Mouse (Mus musculus): ENCODE data around the gene Psen2. TPM values are rescaled to one million over a fixed set of nuclear protein-coding genes. Genes with fewer than 3 reads are reported as not detected.

Gene Psen2
- polyA plus RNA-seq, 3 experiments from 2014 or later = 83.5 to 124 (median 120) TPM

DNA sequence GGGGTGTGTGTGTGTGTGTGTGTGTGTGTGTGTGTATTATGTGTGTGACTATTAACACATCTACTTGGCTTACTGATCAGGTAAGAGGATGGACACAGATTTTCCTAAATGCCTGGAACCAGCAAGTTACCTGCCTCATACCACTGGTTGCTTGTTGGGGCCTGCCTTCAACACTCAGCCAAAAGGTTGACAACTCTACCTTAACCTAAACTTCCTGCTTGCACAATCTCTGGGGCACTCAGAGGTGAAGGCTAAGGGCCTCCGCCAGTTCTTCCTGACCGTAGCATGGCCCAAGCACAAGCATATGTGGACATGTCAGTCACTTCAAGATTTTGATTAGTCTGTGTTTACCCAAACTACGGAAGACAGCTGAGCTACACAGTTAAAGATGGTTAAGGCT is 65.3 kb downstream of the Psen2 start:
- ATAC-seq = no peak

- ATAC-seq = no peak
Measured at GRCm38 (mm10) chr1:180196508-180196907, 66.7 kb downstream of the Psen2 start.

- peak; percentile 91 for ATAC-seq
Measured at GRCm38 (mm10) chr1:180195703-180196381, 67.4 kb downstream of the Psen2 start.

DNA sequence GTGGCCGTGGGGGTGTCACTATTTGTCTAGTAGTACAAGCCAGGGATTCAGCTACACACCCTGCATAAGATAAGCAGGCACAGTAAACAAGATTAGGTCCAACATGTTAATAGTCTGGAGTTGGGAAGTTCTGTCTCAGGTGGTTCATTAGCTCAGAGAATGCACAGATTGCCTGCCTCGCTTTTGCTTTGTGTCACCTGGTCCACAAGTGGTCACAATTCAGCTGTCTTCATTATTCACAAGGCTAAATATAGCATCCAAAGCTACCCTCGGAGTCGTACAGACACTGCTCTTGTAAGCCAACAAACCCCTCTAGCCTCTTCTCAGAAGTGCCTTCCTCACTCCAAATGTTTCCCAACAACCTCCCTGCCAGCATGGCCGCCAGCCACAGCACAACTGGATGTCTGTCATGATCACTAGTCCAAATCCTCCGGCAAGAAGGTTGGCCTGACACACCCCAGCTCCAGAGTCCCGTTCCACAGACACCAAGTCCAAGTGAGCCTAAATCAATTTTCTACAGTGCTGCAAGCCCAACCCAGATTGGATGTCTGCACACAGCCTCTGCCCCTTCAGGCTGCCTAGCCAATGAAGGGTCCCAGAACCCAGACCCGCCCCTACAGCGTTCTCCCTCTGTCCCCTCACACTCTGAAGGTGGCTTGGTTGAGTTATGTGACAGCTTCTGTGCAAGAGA is 68.3 kb downstream of the Psen2 start:
- ATAC-seq = no peak

- no peak for ATAC-seq
Measured at GRCm38 (mm10) chr1:180194048-180194447, 69.2 kb downstream of the Psen2 start.

- no peak for ATAC-seq
Measured at GRCm38 (mm10) chr1:180193391-180193935, 69.8 kb downstream of the Psen2 start.

- ATAC-seq = no peak
Measured at GRCm38 (mm10) chr1:180192866-180193265, 70.4 kb downstream of the Psen2 start.

GRCm38 (mm10) chr1:180191651-180192220 is 71.5 kb downstream of the Psen2 start:
- no peak for ATAC-seq

GRCm38 (mm10) chr1:180191112-180191511 is 72.1 kb downstream of the Psen2 start:
- ATAC-seq = no peak

GRCm38 (mm10) chr1:180188951-180189350 is 74.3 kb downstream of the Psen2 start:
- no peak for ATAC-seq

- no peak for ATAC-seq
Measured at GRCm38 (mm10) chr1:180186371-180186770, 76.9 kb downstream of the Psen2 start.

DNA sequence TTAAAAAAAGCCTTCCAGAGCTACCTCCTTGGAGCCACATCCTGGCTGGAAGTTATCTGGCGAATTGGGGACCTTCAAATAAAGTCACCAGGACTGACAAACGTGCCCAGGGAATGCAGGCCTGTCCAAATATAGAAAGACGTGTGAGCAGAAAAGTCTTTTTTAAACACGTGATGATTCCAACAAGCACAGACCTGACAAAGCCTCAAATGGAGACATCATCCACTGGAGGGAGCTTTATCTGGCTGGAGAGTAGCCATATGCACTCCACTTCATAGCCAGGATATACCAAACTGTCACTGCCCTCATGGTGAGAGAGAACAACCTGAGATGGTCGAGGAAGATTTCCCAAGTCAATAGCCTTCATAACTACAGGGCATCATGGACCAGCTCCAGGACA is 77.4 kb downstream of the Psen2 start:
- no peak for ATAC-seq

GRCm38 (mm10) chr1:180184768-180185167 is 78.5 kb downstream of the Psen2 start:
- ATAC-seq = no peak

DNA sequence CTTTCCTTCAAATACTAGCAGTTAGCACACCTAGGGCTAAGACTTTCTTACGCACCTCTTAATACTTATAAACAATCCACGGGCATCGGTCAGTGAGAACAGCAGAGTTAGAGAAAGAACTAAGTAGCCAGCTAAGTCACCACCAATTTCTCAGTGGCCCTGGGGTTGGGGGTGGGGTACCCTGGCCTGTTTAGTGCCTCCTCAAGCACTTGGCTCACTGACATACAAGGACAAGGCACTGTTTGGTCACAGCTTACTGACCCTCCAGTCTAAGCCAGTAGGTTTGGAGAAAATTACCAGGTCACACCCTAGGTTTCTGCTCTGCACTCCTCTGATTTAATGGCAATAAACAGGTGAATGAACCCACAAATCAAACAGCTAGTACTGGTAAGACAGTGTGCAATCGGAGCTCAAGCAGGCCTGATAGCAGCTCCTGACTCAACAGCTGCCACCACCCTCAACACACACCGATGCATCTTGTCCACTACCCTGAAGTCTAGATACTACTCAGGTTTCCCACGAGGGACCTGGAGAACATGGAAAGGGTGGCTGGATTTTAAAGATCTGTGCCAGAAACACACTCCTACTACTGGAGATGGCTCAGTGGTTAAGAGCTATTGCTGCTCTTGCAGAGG is 79.6 kb downstream of the Psen2 start:
- ATAC-seq = no peak

GRCm38 (mm10) chr1:180182731-180183130 is 80.5 kb downstream of the Psen2 start:
- ATAC-seq = no peak

- ATAC-seq = no peak
Measured at GRCm38 (mm10) chr1:180181966-180182319, 81.3 kb downstream of the Psen2 start.

- ATAC-seq = no peak
Measured at GRCm38 (mm10) chr1:180181304-180181965, 81.8 kb downstream of the Psen2 start.

DNA sequence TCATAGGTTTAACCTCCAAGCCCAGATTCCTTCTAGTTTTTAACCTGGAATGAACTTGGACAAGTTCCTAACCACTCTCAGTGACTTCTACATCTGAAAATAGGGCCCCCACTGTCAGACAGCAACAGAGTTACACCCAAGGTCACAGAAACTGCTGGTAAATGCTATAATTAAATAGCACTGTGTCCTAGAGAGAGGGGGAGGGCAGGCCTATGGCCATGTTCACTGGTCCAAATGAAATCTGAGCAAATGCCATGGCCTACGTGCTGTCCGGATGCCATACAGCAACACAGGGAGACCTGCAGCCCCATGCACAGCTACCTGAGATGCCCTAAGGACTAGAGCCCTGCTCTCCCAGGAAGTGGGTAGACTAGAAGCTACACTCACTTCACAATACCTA is 83.4 kb downstream of the Psen2 start:
- no peak for ATAC-seq

DNA sequence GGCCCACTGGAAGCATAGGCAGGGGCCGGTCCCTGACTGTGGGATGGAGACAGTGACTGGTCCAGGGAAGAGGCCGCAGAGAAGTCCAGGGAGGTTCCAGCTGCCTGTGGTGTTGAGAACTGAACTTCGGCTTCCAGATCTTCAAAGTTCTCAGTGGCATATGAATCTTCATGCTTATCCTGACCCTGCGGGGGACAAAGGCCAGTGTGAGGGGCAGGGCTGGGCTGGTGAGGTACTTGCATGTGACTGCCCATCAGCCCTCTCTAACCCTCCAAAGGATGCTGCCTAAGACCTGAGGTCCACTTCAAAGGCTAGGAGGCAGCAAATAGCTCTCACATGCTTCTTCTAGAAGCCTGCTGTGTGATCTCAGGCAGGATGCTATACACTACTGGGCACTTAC is 84.1 kb downstream of the Psen2 start:
- ATAC-seq = no peak

GRCm38 (mm10) chr1:180178340-180178739 is 84.9 kb downstream of the Psen2 start:
- no peak for ATAC-seq

Measured in inflammation-experienced regulatory T-cells, adult 6 months (primary cell).